Mouse (Mus musculus): ENCODE measurements around the gene Dlx6. TPM values are rescaled to one million over a fixed set of nuclear protein-coding genes. Genes with fewer than 3 reads are reported as not detected.

Dlx6 gene
- total RNA-seq, 4 experiments from 2014 or later: not detected

Other genes starting within 250 kb of the Dlx6 start
- gene Dlx5, start 18.8 kb downstream of the Dlx6 start, total RNA-seq (2022): under 1 TPM; 0.22 to 0.84 (median 0.31) TPM
- 1 to 10 TPM; 4.1 to 5.3 (median 4.9) TPM for gene Sdhaf3, start 92.7 kb downstream of the Dlx6 start, total RNA-seq (2022)

Measured in heart, adult 8-10 months (tissue).